Mouse (Mus musculus): ENCODE results near the gene Prss56. TPM values are rescaled to one million over a fixed set of nuclear protein-coding genes. Genes with fewer than 3 reads are reported as not detected.

The Prss56 gene
- total RNA-seq, 2 experiments from 2014 or later, result not detected

GRCm38 (mm10) chr1:87232197-87232596 is 49.1 kb downstream of the Prss56 start:
- no peak for DNase-seq

Other genes with a start within 250 kb of the Prss56 start
- not detected for gene Alppl2, start 93.4 kb upstream of the Prss56 start, total RNA-seq (2021)
- gene Alpi, start 81.7 kb upstream of the Prss56 start, total RNA-seq (2021), result not detected
- gene Akp3, start 58.3 kb upstream of the Prss56 start, total RNA-seq (2021), result not detected
- not detected for gene Ecel1, start 26.8 kb upstream of the Prss56 start, total RNA-seq (2021)
- not detected for gene Chrnd, start 7.3 kb downstream of the Prss56 start, total RNA-seq (2021)
- not detected for gene Chrng, start 21.3 kb downstream of the Prss56 start, total RNA-seq (2021)
- 10 to 100 TPM; 50.2 to 51.8 TPM for gene Eif4e2, start 30.6 kb downstream of the Prss56 start, total RNA-seq (2021)
- gene Efhd1, start 81.0 kb downstream of the Prss56 start, total RNA-seq (2021), result 1 to 10 TPM; 4.4 to 4.8 TPM
- gene Gigyf2, start 143.7 kb downstream of the Prss56 start, total RNA-seq (2021), result 10 to 100 TPM; 40.8 to 46.3 TPM
- gene Kcnj13, start 211.4 kb downstream of the Prss56 start, total RNA-seq (2021), result not detected